8 mouse cellular contexts compared by ENCODE assay signal in genomic region chr15:101453093-101453736, GRCm38 (mm10). TPM values are rescaled to one million over a fixed set of nuclear protein-coding genes. Genes with fewer than 3 reads are reported as not detected.
DNase-seq lines count a peak whose midpoint lies in the region; ATAC-seq and TF ChIP-seq lines count a peak whose summit lies in the region.

No protein-coding gene starts in this region.

- H3K9me3 ChIP-seq in ES-Bruce4 (replicated peaks; ENCODE audit: control insufficient read depth, insufficient read depth, low read length, poor library complexity, severe bottlenecking), result no peaks in the 10 kb centered on the region
- H3K9me3 ChIP-seq in forebrain, embryonic 16.5 days (ENCODE audit: control insufficient read depth, low read length), result no peaks in the 10 kb centered on the region
- peaks cover 8% of the 10 kb centered on the region; the same call in 1 of the 2 replicates for H3K9me3 ChIP-seq in liver, embryonic 13.5 days (replicated peaks)
- H3K9me3 ChIP-seq in neural tube, embryonic 15.5 days (replicated peaks), result 0 out of 2 replicates have a peak, but pooled peaks cover 3% of the 10 kb centered on the region

- H3K4me3 ChIP-seq in ES-Bruce4 (ENCODE audit: low read depth, low read length), result 0 out of 2 replicates have a peak overlapping the region, but pooled peaks have one; percentile 23
- no peak overlapping the region for H3K4me3 ChIP-seq in forebrain, embryonic 16.5 days (replicated peaks; ENCODE audit: low read length)
- no peak overlapping the region for H3K4me3 ChIP-seq in liver, embryonic 13.5 days (replicated peaks)
- H3K4me3 ChIP-seq in neural tube, embryonic 15.5 days (replicated peaks), result no peak overlapping the region

- ATAC-seq in forebrain, embryonic 16.5 days, result 0 out of 2 replicates have a peak, but pooled peaks have one; percentile 49
- ATAC-seq in liver, embryonic 13.5 days (ENCODE audit: low read depth), result 0 out of 2 replicates have a peak, but pooled peaks have one; percentile 23
- no peak for ATAC-seq in neural tube, embryonic 15.5 days (ENCODE audit: low FRiP score)

- peak; percentile 80 for TF ChIP-seq CTCF in ES-Bruce4 (IDR thresholded peaks at IDR 0.05; ENCODE audit: low read depth, low read length)

- no peak overlapping the region for H3K4me2 ChIP-seq in forebrain, embryonic 16.5 days (ENCODE audit: low read length)
- no peak overlapping the region for H3K4me2 ChIP-seq in liver, embryonic 13.5 days
- H3K4me2 ChIP-seq in neural tube, embryonic 15.5 days, result peak overlapping the region; percentile 31

- H3K9ac ChIP-seq in ES-Bruce4 (ENCODE audit: low read depth, poor library complexity, severe bottlenecking), result no peak overlapping the region
- H3K9ac ChIP-seq in forebrain, embryonic 16.5 days (replicated peaks; ENCODE audit: low read depth, low read length), result no peak overlapping the region
- no peak overlapping the region for H3K9ac ChIP-seq in liver, embryonic 13.5 days
- H3K9ac ChIP-seq in neural tube, embryonic 15.5 days (replicated peaks), result no peak overlapping the region

- H3K4me1 ChIP-seq in ES-Bruce4 (ENCODE audit: control insufficient read depth, insufficient read depth, low read length), result no peaks in the 10 kb centered on the region
- H3K4me1 ChIP-seq in forebrain, embryonic 16.5 days (replicated peaks; ENCODE audit: control insufficient read depth, insufficient read depth, low read length), result peaks cover 2% of the 10 kb centered on the region; the same call in 1 of the 2 replicates
- no peaks in the 10 kb centered on the region for H3K4me1 ChIP-seq in liver, embryonic 13.5 days (replicated peaks)
- no peaks in the 10 kb centered on the region; the same call in 1 of the 2 replicates for H3K4me1 ChIP-seq in neural tube, embryonic 15.5 days

- no peak for TF ChIP-seq POLR2A in ES-Bruce4 (IDR thresholded peaks at IDR 0.05; ENCODE audit: insufficient read depth, low read length)

- peak; percentile 20 for DNase-seq in c-Kit-positive CD71-positive TER-119-positive erythroid progenitor cells, embryonic 14.5 days (ENCODE audit: low spot score)
- peak; percentile 78 to 89 for DNase-seq in heart, postnatal 14 days
- peak; percentile 74 to 88 for DNase-seq in kidney, postnatal 36 days
- peak; percentile 34 for DNase-seq in liver, embryonic 13.5 days
- DNase-seq in testis, postnatal 10 days (ENCODE audit: low spot score), result peak; percentile 90

- no peaks in the 10 kb centered on the region for H3K27me3 ChIP-seq in ES-Bruce4 (ENCODE audit: control insufficient read depth, insufficient read depth, low read length, poor library complexity, severe bottlenecking)
- H3K27me3 ChIP-seq in forebrain, embryonic 16.5 days (replicated peaks; ENCODE audit: control insufficient read depth, insufficient read depth, low read length), result no peaks in the 10 kb centered on the region
- no peaks in the 10 kb centered on the region for H3K27me3 ChIP-seq in liver, embryonic 13.5 days
- no peaks in the 10 kb centered on the region for H3K27me3 ChIP-seq in neural tube, embryonic 15.5 days (replicated peaks)

- H3K36me3 ChIP-seq in ES-Bruce4 (ENCODE audit: control insufficient read depth, insufficient read depth, low read length, poor library complexity, severe bottlenecking), result no peaks in the 10 kb centered on the region
- no peaks in the 10 kb centered on the region for H3K36me3 ChIP-seq in forebrain, embryonic 16.5 days (ENCODE audit: control insufficient read depth, insufficient read depth)
- H3K36me3 ChIP-seq in liver, embryonic 13.5 days, result no peaks in the 10 kb centered on the region
- H3K36me3 ChIP-seq in neural tube, embryonic 15.5 days, result no peaks in the 10 kb centered on the region

- TF ChIP-seq EP300 in ES-Bruce4 (IDR thresholded peaks at IDR 0.05; ENCODE audit: insufficient read depth, low read depth, low read length), result no peak

- no peak overlapping the region for H3K27ac ChIP-seq in ES-Bruce4 (ENCODE audit: insufficient read depth, low read length)
- H3K27ac ChIP-seq in forebrain, embryonic 16.5 days (ENCODE audit: low read length), result no peak overlapping the region
- no peak overlapping the region for H3K27ac ChIP-seq in liver, embryonic 13.5 days
- no peak overlapping the region for H3K27ac ChIP-seq in neural tube, embryonic 15.5 days (replicated peaks)

- WGBS in forebrain, embryonic 16.5 days, result 11% methylated on average over 13 of the region's 13 CpGs
- WGBS in liver, embryonic 13.5 days (ENCODE audit: insufficient replicate concordance), result 5% methylated on average over 13 of the region's 13 CpGs
- 8% methylated on average over 13 of the region's 13 CpGs for WGBS in neural tube, embryonic 15.5 days

- intact Hi-C loops in heart, postnatal 14 days (cut with DNase I), result loop anchor here (2.0 kb wide), 1 partner anchor 112 kb away; no protein-coding TSS in a partner anchor

RNA-seq across cellular contexts. Expression of gene Krt88, which starts 5.7 kb away (rescaled TPM):
- not detected in 2 replicates for polyA plus RNA-seq in ES-Bruce4 (2011; ENCODE audit: insufficient read depth, insufficient read length, low read depth, missing spikeins)
- not detected in 2 replicates for polyA plus RNA-seq in forebrain, embryonic 16.5 days (2015; fragmentation: Nextera tagmentation; extraction: Ambion mirVana)
- not detected for total RNA-seq in heart, postnatal 14 days (2021)
- polyA plus RNA-seq in liver, embryonic 13.5 days (2015; fragmentation: Nextera tagmentation; extraction: Ambion mirVana), result not detected in 2 replicates
- not detected in 2 replicates for polyA plus RNA-seq in neural tube, embryonic 15.5 days (2015; fragmentation: Nextera tagmentation; extraction: Ambion mirVana)

RNA-seq across cellular contexts. Expression of gene Krt81, which starts 10.3 kb away (rescaled TPM):
- polyA plus RNA-seq in ES-Bruce4 (2011; ENCODE audit: insufficient read depth, insufficient read length, low read depth, missing spikeins), result not detected in 2 replicates
- polyA plus RNA-seq in forebrain, embryonic 16.5 days (2015; fragmentation: Nextera tagmentation; extraction: Ambion mirVana), result not detected in 2 replicates
- total RNA-seq in heart, postnatal 14 days (2021), result not detected
- polyA plus RNA-seq in liver, embryonic 13.5 days (2015; fragmentation: Nextera tagmentation; extraction: Ambion mirVana), result not detected in 2 replicates
- polyA plus RNA-seq in neural tube, embryonic 15.5 days (2015; fragmentation: Nextera tagmentation; extraction: Ambion mirVana), result not detected in 2 replicates

RNA-seq across cellular contexts. Expression of gene Krt87, which starts 14.6 kb away (rescaled TPM):
- polyA plus RNA-seq in ES-Bruce4 (2011; ENCODE audit: insufficient read depth, insufficient read length, low read depth, missing spikeins), result not detected in 2 replicates
- polyA plus RNA-seq in forebrain, embryonic 16.5 days (2015; fragmentation: Nextera tagmentation; extraction: Ambion mirVana), result 0.20 and 0.31 TPM in 2 replicates
- total RNA-seq in heart, postnatal 14 days (2021), result not detected
- not detected in 2 replicates for polyA plus RNA-seq in liver, embryonic 13.5 days (2015; fragmentation: Nextera tagmentation; extraction: Ambion mirVana)
- polyA plus RNA-seq in neural tube, embryonic 15.5 days (2015; fragmentation: Nextera tagmentation; extraction: Ambion mirVana), result 0.51 and 0.78 TPM in 2 replicates

RNA-seq across cellular contexts. Expression of gene Krt86, which starts 20.1 kb away (rescaled TPM):
- polyA plus RNA-seq in ES-Bruce4 (2011; ENCODE audit: insufficient read depth, insufficient read length, low read depth, missing spikeins), result not detected in 2 replicates
- not detected in 2 replicates for polyA plus RNA-seq in forebrain, embryonic 16.5 days (2015; fragmentation: Nextera tagmentation; extraction: Ambion mirVana)
- not detected for total RNA-seq in heart, postnatal 14 days (2021)
- polyA plus RNA-seq in liver, embryonic 13.5 days (2015; fragmentation: Nextera tagmentation; extraction: Ambion mirVana), result not detected in 2 replicates
- polyA plus RNA-seq in neural tube, embryonic 15.5 days (2015; fragmentation: Nextera tagmentation; extraction: Ambion mirVana), result 0.11 TPM in 1 of 2 replicates, not detected in the other

RNA-seq across cellular contexts. Expression of gene Krt83, which starts 38.1 kb away (rescaled TPM):
- not detected in 2 replicates for polyA plus RNA-seq in ES-Bruce4 (2011; ENCODE audit: insufficient read depth, insufficient read length, low read depth, missing spikeins)
- not detected in 2 replicates for polyA plus RNA-seq in forebrain, embryonic 16.5 days (2015; fragmentation: Nextera tagmentation; extraction: Ambion mirVana)
- not detected for total RNA-seq in heart, postnatal 14 days (2021)
- polyA plus RNA-seq in liver, embryonic 13.5 days (2015; fragmentation: Nextera tagmentation; extraction: Ambion mirVana), result not detected in 2 replicates
- polyA plus RNA-seq in neural tube, embryonic 15.5 days (2015; fragmentation: Nextera tagmentation; extraction: Ambion mirVana), result not detected in 2 replicates

Comparison
In these comparisons a context has a peak if more than half of its experiments do, and no peak if none do; other contexts are left out.
1. DNase-seq: peak in every context shown above with its lines; median percentile 90 in testis, postnatal 10 days; 84 in heart, postnatal 14 days; 81 in kidney, postnatal 36 days; 34 in liver, embryonic 13.5 days; 20 in c-Kit-positive CD71-positive TER-119-positive erythroid progenitor cells, embryonic 14.5 days.